Mouse (Mus musculus): ENCODE measurements around the gene Ppp1r16b.

DNA sequence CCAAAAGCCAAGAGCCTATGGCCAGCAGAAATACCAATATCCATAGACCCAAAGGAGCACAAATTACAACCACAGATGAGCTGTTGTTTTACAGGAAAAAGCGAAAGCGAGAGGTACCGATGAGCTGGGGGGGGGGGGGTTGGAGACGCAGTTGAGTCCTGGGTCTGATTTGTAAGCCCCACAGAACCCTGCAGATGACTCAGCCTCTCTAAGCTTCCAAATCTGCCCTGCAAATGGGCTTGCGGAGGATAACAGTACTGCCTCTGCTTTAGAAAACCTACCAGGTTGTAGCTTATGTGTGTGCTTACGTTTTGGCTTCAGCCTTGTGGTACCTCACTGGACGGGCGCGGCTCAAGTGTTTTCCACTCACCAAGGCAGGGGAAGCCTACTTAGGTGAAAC lies 36.3 kb downstream of the Ppp1r16b start:
- no peak for TF ChIP-seq POLR2A (IDR thresholded peaks at IDR 0.05; ENCODE audit: insufficient read depth, low read depth, low read length)
- TF ChIP-seq CTCF (IDR thresholded peaks at IDR 0.05; ENCODE audit: insufficient read depth, low read depth, low read length): no peak

All from olfactory bulb, adult 2 months (tissue).